Mouse (Mus musculus) CH12.LX (cell line): ENCODE measurements around the gene Ptpn21. TPM values are rescaled to one million over a fixed set of nuclear protein-coding genes. Genes with fewer than 3 reads are reported as not detected.

Experiments used
- DNase-seq: peaks from one replicate; pipeline ENCODE4 v3.0.0-alpha.2; 2013; ENCODE audit errors: extremely low read depth
- H3K27ac ChIP-seq: 2 replicates; pipeline ENCODE4 v1.5.1; 2012; ENCODE audit warnings: low read depth, mild to moderate bottlenecking, control low read depth, moderate library complexity; ENCODE audit not compliant: insufficient read depth
- H3K27me3 ChIP-seq: replicated peaks from 2 replicates; pipeline ENCODE3; 2012; ENCODE audit warnings: inconsistent platforms
- H3K36me3 ChIP-seq, 2 experiments: replicated peaks in 1 of 2; 2 replicates each; pipeline versions ENCODE3 to v1.6.1; 2012; ENCODE audit warnings: inconsistent platforms in 1 of 2, low read length in 1 of 2, mild to moderate bottlenecking in 1 of 2, mixed read lengths in 1 of 2, moderate library complexity in 1 of 2; ENCODE audit not compliant: control insufficient read depth in 1 of 2, insufficient read depth in 1 of 2
- H3K4me1 ChIP-seq, 2 experiments: 2 replicates each; pipeline ENCODE4 v1.6.1; 2012; ENCODE audit warnings: inconsistent platforms in 1 of 2, moderate library complexity in 1 of 2; ENCODE audit not compliant: insufficient read depth in 2 of 2, control insufficient read depth in 1 of 2
- H3K4me2 ChIP-seq: 2 replicates; pipeline ENCODE4 v1.6.1; 2012; ENCODE audit warnings: low read depth, mild to moderate bottlenecking, control low read depth; ENCODE audit not compliant: poor library complexity, insufficient read depth, severe bottlenecking
- H3K4me3 ChIP-seq, 3 experiments: fragments of 150-350 bp in 1 of 3; sonication (generic) in 1 of 3; replicated peaks in 1 of 3; 2 replicates each; pipeline versions ENCODE3 to v1.5.1; 2011 to 2012; ENCODE audit warnings: low read depth in 2 of 3, low read length in 2 of 3, mild to moderate bottlenecking in 2 of 3, moderate library complexity in 2 of 3, control low read depth in 1 of 3, improper control_type of control experiment in 1 of 3, inconsistent platforms in 1 of 3, mixed read lengths in 1 of 3; ENCODE audit not compliant: poor library complexity in 1 of 3
- H3K79me2 ChIP-seq: replicated peaks from 2 replicates; pipeline ENCODE4 v1.6.1; 2012; ENCODE audit warnings: mild to moderate bottlenecking, moderate library complexity; ENCODE audit not compliant: control insufficient read depth, poor library complexity, insufficient read depth, severe bottlenecking; ENCODE audit errors: extremely low read depth
- H3K9ac ChIP-seq: 2 replicates; pipeline ENCODE4 v1.6.1; 2012; ENCODE audit warnings: low read depth, mild to moderate bottlenecking, control low read depth, moderate library complexity; ENCODE audit not compliant: insufficient read depth
- H3K9me3 ChIP-seq: replicated peaks from 2 replicates; pipeline ENCODE3; 2012; ENCODE audit warnings: low read length, inconsistent platforms, mixed read lengths
- BHLHE40 ChIP-seq: IDR thresholded peaks from 2 replicates; pipeline ENCODE4 v1.6.1; 2011; ENCODE audit warnings: mild to moderate bottlenecking, low read depth, low read length, improper control_type of control experiment
- CHD2 ChIP-seq: IDR thresholded peaks from 2 replicates; pipeline ENCODE4 v1.6.1; 2011; ENCODE audit warnings: low read length, improper control_type of control experiment
- E2F4 ChIP-seq: IDR thresholded peaks from 2 replicates; pipeline ENCODE4 v1.6.1; 2011; ENCODE audit warnings: low read depth, low read length, improper control_type of control experiment; ENCODE audit not compliant: insufficient replicate concordance
- ELF1 ChIP-seq: IDR thresholded peaks from 2 replicates; pipeline ENCODE4 v1.6.1; 2014; ENCODE audit warnings: low read depth, mild to moderate bottlenecking, inconsistent platforms, low read length, improper control_type of control experiment
- ETS1 ChIP-seq: conservative IDR thresholded peaks from 2 replicates; pipeline ENCODE4 v1.6.1; 2012; ENCODE audit warnings: low read depth, mild to moderate bottlenecking, inconsistent platforms, low read length, improper control_type of control experiment, moderate library complexity
- GABPA ChIP-seq: IDR thresholded peaks from 2 replicates; pipeline ENCODE4 v1.6.1; 2012; ENCODE audit warnings: low read depth, low read length, improper control_type of control experiment, inconsistent platforms; ENCODE audit not compliant: insufficient replicate concordance
- IRF4 ChIP-seq: IDR thresholded peaks from 2 replicates; pipeline ENCODE4 v1.6.1; 2014; ENCODE audit warnings: low read depth, mild to moderate bottlenecking, inconsistent platforms, low read length, improper control_type of control experiment
- JUN ChIP-seq: IDR thresholded peaks from 2 replicates; pipeline ENCODE4 v1.6.1; 2011; ENCODE audit warnings: low read depth, mild to moderate bottlenecking, low read length, improper control_type of control experiment, moderate library complexity; ENCODE audit not compliant: insufficient read depth
- KAT2A ChIP-seq: IDR thresholded peaks from 2 replicates; pipeline ENCODE4 v1.6.1; 2012; ENCODE audit warnings: low read length, improper control_type of control experiment, inconsistent platforms; ENCODE audit not compliant: insufficient replicate concordance
- MAFK ChIP-seq: IDR thresholded peaks from 2 replicates; pipeline ENCODE4 v1.6.1; 2011; ENCODE audit warnings: low read length, improper control_type of control experiment; ENCODE audit not compliant: insufficient replicate concordance
- MAZ ChIP-seq: IDR thresholded peaks from 2 replicates; pipeline ENCODE4 v1.6.1; 2012; ENCODE audit warnings: low read depth, mild to moderate bottlenecking, inconsistent platforms, low read length, improper control_type of control experiment, moderate library complexity
- MEF2A ChIP-seq: IDR thresholded peaks from 2 replicates; pipeline ENCODE4 v1.6.1; 2014; ENCODE audit warnings: low read depth, mild to moderate bottlenecking, inconsistent platforms, low read length, improper control_type of control experiment, borderline replicate concordance
- NELFE ChIP-seq: IDR thresholded peaks from 2 replicates; pipeline ENCODE4 v1.6.1; 2011; ENCODE audit warnings: low read depth, low read length, improper control_type of control experiment
- NRF1 ChIP-seq: IDR thresholded peaks from 2 replicates; pipeline ENCODE4 v1.6.1; 2014; ENCODE audit warnings: low read depth, mild to moderate bottlenecking, inconsistent platforms, low read length, improper control_type of control experiment, moderate library complexity
- POLR2A ChIP-seq: IDR thresholded peaks from 2 replicates; pipeline ENCODE4 v1.6.1; 2011; ENCODE audit warnings: low read depth, mild to moderate bottlenecking, improper control_type of control experiment, low read length
- POLR2AphosphoS2 ChIP-seq: IDR thresholded peaks from 2 replicates; pipeline ENCODE4 v1.6.1; 2011; ENCODE audit warnings: low read depth, low read length, improper control_type of control experiment
- RCOR1 ChIP-seq: conservative IDR thresholded peaks from 2 replicates; pipeline ENCODE4 v1.6.1; 2012; ENCODE audit warnings: low read depth, mild to moderate bottlenecking, inconsistent platforms, low read length, improper control_type of control experiment
- SIN3A ChIP-seq: IDR thresholded peaks from 2 replicates; pipeline ENCODE4 v1.6.1; 2012; ENCODE audit warnings: low read length, improper control_type of control experiment, inconsistent platforms
- TCF12 ChIP-seq: IDR thresholded peaks from 2 replicates; pipeline ENCODE4 v1.6.1; 2014; ENCODE audit warnings: low read depth, mild to moderate bottlenecking, inconsistent platforms, low read length, improper control_type of control experiment
- USF1 ChIP-seq: IDR thresholded peaks from 2 replicates; pipeline ENCODE4 v1.6.1; 2014; ENCODE audit warnings: low read depth, mild to moderate bottlenecking, inconsistent platforms, low read length, improper control_type of control experiment
- ZC3H11A ChIP-seq: IDR thresholded peaks from 2 replicates; pipeline ENCODE4 v1.6.1; 2012; ENCODE audit warnings: low read depth, mild to moderate bottlenecking, inconsistent platforms, low read length, improper control_type of control experiment
- ZMIZ1 ChIP-seq: IDR thresholded peaks from 2 replicates; pipeline ENCODE4 v1.6.1; 2012; ENCODE audit warnings: low read depth, mild to moderate bottlenecking, inconsistent platforms, low read length, improper control_type of control experiment
- ZNF384 ChIP-seq: IDR thresholded peaks from 2 replicates; pipeline ENCODE4 v1.6.1; 2012; ENCODE audit warnings: low read depth, low read length, improper control_type of control experiment, inconsistent platforms
- dilution Hi-C: fragments of 300-500 bp; cut with MboI; formaldehyde crosslinking; loops from 2 replicates; pipeline ENCODE4 v1.14.3; 2020; ENCODE audit warnings: low sequenced_read_pairs; ENCODE audit not compliant: extremely low pct_unique_long_range_greater_than_20kb, extremely low pct_ligation_motif_present
- in situ Hi-C: fragments of 300-500 bp; cut with MboI; formaldehyde crosslinking; loops from 3 replicates; pipeline ENCODE4 v1.14.3; 2019; ENCODE audit warnings: low sequenced_read_pairs, low pct_ligation_motif_present, low pct_unique_long_range_greater_than_20kb, mixed read lengths
- polyA plus RNA-seq: library from polyadenylated mRNA; unstranded; fragments of >175 nt; gene quantifications from 2 replicates; pipeline ENCODE4 v1.2.1, GENCODE M21; 2012; ENCODE audit warnings: low read depth; ENCODE audit not compliant: insufficient read length
- total RNA-seq, 2 experiments: library from RNA; depleted of rRNA; stranded (reverse); fragments of 300-350 nt in 1 of 2; fragments of >200 nt in 1 of 2; gene quantifications; 2 replicates each; pipeline ENCODE4 v1.2.3; 2012 to 2014

Gene Ptpn21
- total and polyA plus RNA-seq, 3 experiments, result 2.2 to 5.8 (median 3.5) TPM

DNA sequence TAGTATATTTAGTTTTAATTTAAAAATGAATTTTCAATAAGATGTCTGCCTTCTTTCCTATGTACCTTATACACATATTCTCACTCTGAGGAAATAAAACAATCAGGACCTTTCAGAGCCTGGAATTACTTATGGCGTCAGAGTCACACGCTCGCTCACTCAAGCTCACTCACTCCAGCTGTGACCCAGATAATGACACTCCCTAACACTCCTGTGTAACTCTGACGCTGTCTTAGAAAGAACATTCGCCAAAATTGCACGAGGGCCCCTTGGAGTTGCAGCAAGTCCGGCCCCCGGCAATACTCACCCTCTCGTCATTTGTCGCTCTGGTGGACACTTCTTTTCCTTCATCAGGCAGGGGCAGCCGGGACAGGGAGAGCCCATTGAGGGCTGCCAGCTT, 54.0 kb downstream of the Ptpn21 start:
- Histone ChIP-seq H3K9ac (no peak overlapping the region), H3K4me1 (peaks cover 3 to 13% of the 10 kb centered on the region in 2 experiments; a peak in 3 of 4 replicates), H3K4me3 (no peak overlapping the region), H3K79me2 (no peaks in the 10 kb centered on the region), H3K4me2 (no peak overlapping the region), H3K36me3 (peaks cover 24 to 84% of the 10 kb centered on the region in 2 experiments), H3K27ac (no peak overlapping the region), H3K27me3 (no peaks in the 10 kb centered on the region), H3K9me3 (no peaks in the 10 kb centered on the region)
- no peak for DNase-seq
- in situ Hi-C loops, result no loop called here
- dilution Hi-C loops, result no loop called here
- TF ChIP-seq ZMIZ1, result no peak
- TF ChIP-seq KAT2A, result no peak
- no peak for TF ChIP-seq E2F4
- no peak for TF ChIP-seq TCF12
- no peak for TF ChIP-seq CHD2
- no peak for TF ChIP-seq ZNF384
- TF ChIP-seq MAFK, result no peak
- TF ChIP-seq POLR2A, result no peak
- no peak for TF ChIP-seq NELFE
- TF ChIP-seq MEF2A, result no peak
- no peak for TF ChIP-seq POLR2AphosphoS2

DNA sequence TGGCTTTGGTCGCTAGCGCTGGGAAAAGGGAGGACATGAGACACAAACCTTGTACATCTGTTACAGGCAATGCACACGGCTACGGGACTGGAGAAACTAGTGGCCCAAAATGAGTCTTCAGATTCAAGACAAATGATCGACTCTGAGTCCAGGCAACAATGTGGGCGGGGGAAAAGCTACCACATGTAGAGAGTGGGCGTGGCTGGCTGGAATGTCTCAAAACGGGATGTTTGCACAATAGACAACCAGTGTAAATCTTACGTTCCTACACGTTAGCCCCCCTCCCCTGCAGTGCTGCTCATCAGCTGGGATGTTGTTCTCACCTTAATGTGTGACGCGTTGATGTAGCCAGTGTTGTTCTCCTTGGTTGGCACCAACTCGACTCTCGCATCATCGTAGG, 55.0 kb downstream of the Ptpn21 start:
- no peak overlapping the region for H3K9ac ChIP-seq

More for the DNA sequence above, 55.0 kb downstream of the Ptpn21 start:
- Histone ChIP-seq H3K4me3 (no peak overlapping the region), H3K9me3 (no peaks in the 10 kb centered on the region), H3K27ac (no peak overlapping the region), H3K4me2 (no peak overlapping the region)
- TF ChIP-seq ETS1 (no peak), MAZ (no peak), KAT2A (no peak), ZC3H11A (no peak), NRF1 (no peak), IRF4 (no peak), RCOR1 (no peak), ELF1 (no peak), CHD2 (no peak), TCF12 (no peak), JUN (no peak), POLR2A (no peak), SIN3A (no peak), USF1 (no peak), BHLHE40 (no peak), GABPA (no peak), ZMIZ1 (no peak), E2F4 (no peak)
- TF ChIP-seq, all 38 proteins: peak for 0
- peaks cover 3 to 13% of the 10 kb centered on the region in 2 experiments; a peak in 3 of 4 replicates for H3K4me1 ChIP-seq
- H3K36me3 ChIP-seq, result peaks cover 24 to 79% of the 10 kb centered on the region in 2 experiments
- no peaks in the 10 kb centered on the region for H3K27me3 ChIP-seq
- in situ Hi-C loops, result no loop called here
- dilution Hi-C loops, result no loop called here
- no peaks in the 10 kb centered on the region for H3K79me2 ChIP-seq
- no peak for DNase-seq
